Mouse (Mus musculus): ENCODE measurements around the gene Mfsd14a. TPM values are rescaled to one million over a fixed set of nuclear protein-coding genes. Genes with fewer than 3 reads are reported as not detected.
"Not testable (repeated sequence)": the region's sequence is repeated elsewhere in the genome, so short reads cannot be mapped to it uniquely, and the experiment has no call there.

The Mfsd14a gene
- polyA plus RNA-seq, 1 experiment from 2014 or later: 78.5 TPM

GRCm38 (mm10) chr3:116681160-116681559, 18.7 kb upstream of the Mfsd14a start, which contains the start of gene Gm43191:
Gm43191 (minus strand) TSS chr3:116681260.
- Histone ChIP-seq H3K27me3 (no peaks in the 10 kb centered on the region), H3K4me3 (no peak within 1 kb of the TSS), H3K9me3 (no peaks in the 10 kb centered on the region), H3K9ac (no peak within 1 kb of the TSS), H3K27ac (no peak within 1 kb of the TSS), H3K36me3 (peaks cover 14% of the 10 kb centered on the region), H3K4me2 (no peak within 1 kb of the TSS), H3K4me1 (no peaks in the 10 kb centered on the region)
- ATAC-seq (ENCODE audit: insufficient number of reproducible peaks, insufficient read depth, low FRiP score, low TSS enrichment, low read depth): no peak
- 89% methylated on average over 1 of the region's 1 CpGs for WGBS

GRCm38 (mm10) chr3:116664281-116664680, 1.8 kb upstream of the Mfsd14a start:
- H3K4me1 ChIP-seq: peaks cover 18% of the 10 kb centered on the region
- H3K4me2 ChIP-seq; ATAC-seq (ENCODE audit: insufficient number of reproducible peaks, insufficient read depth, low FRiP score, low TSS enrichment, low read depth); H3K27me3 ChIP-seq; H3K27ac ChIP-seq; H3K9me3 ChIP-seq; H3K9ac ChIP-seq; H3K4me3 ChIP-seq; H3K36me3 ChIP-seq: not testable (repeated sequence)
- 88% methylated on average over 9 of the region's 9 CpGs for WGBS

- Histone ChIP-seq H3K9me3 (no peaks in the 10 kb centered on the region), H3K27me3 (no peaks in the 10 kb centered on the region), H3K4me2 (peak overlapping the region; percentile 64), H3K4me3 (peak overlapping the region; percentile 96), H3K27ac (peak overlapping the region; percentile 93), H3K36me3 (no peaks in the 10 kb centered on the region), H3K9ac (peak overlapping the region; percentile 98), H3K4me1 (peaks cover 32% of the 10 kb centered on the region)
- under 1% methylated on average over 68 of the region's 68 CpGs for WGBS
- ATAC-seq (ENCODE audit: insufficient number of reproducible peaks, insufficient read depth, low FRiP score, low TSS enrichment, low read depth): peak; percentile 80
These were observed 535 bp downstream of the Mfsd14a start for GRCm38 (mm10) chr3:116661870-116662414.

DNA sequence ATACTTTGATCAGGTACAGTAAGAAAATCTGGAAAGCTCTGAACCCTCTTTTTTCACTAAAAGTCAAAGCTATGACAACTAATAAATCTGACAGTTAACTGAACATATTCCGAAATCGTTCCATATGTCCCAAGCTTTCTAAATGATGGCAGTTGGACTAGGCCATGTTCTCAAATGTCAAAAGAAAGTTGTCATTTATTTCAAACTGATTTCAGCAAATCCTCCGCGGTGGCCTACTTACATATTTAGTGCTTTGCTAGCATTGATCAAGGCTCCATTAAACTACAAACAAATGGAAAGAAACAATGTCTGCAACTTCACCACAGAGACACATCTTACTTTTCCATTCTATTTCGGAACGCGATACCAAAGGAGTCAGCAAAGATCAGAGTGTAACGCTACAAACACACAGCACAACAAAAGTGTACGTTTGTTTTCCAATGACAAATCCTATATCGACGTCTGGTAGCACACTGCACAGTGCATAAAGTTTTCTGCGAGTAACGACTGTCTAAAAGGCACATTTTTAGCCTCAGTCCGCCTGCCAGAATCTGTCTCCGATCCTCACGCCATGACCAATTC, 1.1 kb downstream of the Mfsd14a start:
- 2% methylated on average over 16 of the region's 16 CpGs for WGBS
- peak overlapping the region; percentile 96 for H3K4me3 ChIP-seq
- H3K4me2 ChIP-seq: peak overlapping the region; percentile 64
- no peaks in the 10 kb centered on the region for H3K36me3 ChIP-seq
- H3K27me3 ChIP-seq: no peaks in the 10 kb centered on the region
- no peak for ATAC-seq (ENCODE audit: insufficient number of reproducible peaks, insufficient read depth, low FRiP score, low TSS enrichment, low read depth)
- H3K27ac ChIP-seq: peak overlapping the region; percentile 93
- H3K9me3 ChIP-seq: no peaks in the 10 kb centered on the region
- peak overlapping the region; percentile 98 for H3K9ac ChIP-seq
- H3K4me1 ChIP-seq: peaks cover 33% of the 10 kb centered on the region

DNA sequence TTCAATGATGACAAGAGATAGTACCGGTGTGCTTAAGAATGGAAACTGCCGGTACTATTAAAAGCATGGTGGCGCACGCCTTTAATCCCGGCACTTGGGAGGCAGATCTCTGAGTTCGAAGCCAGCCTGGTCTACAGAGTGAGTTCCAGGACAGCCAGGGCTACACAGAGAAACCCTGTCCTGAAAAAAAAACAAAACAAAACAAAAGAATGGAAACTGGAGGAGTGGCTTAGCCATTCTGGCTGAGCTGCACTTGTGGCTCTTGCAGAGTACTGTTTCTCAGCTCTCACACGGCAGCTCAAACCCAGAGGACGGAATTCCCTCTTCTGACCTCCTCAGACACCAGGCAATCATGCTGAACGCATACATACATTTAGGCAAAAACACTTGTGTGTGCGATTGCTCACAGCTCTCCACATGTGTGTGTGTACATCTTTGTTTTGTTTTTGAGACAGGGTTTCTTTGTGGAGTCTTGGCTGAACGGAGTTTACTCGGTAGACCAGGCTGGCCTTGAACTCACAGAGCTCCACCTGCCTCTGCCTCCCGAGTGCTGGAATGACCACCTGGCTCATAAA, 2.5 kb downstream of the Mfsd14a start:
- H3K9me3 ChIP-seq: no peaks in the 10 kb centered on the region
- H3K4me2 ChIP-seq: peak overlapping the region; percentile 14; the same call in 1 of the 2 replicates
- no peaks in the 10 kb centered on the region for H3K36me3 ChIP-seq
- H3K4me1 ChIP-seq: peaks cover 33% of the 10 kb centered on the region
- WGBS: 81% methylated on average over 13 of the region's 13 CpGs
- H3K9ac ChIP-seq: no peak overlapping the region
- ATAC-seq (ENCODE audit: insufficient number of reproducible peaks, insufficient read depth, low FRiP score, low TSS enrichment, low read depth): no peak
- H3K27ac ChIP-seq: no peak overlapping the region
- no peaks in the 10 kb centered on the region for H3K27me3 ChIP-seq
- H3K4me3 ChIP-seq: no peak overlapping the region

GRCm38 (mm10) chr3:116658928-116659565, 3.4 kb downstream of the Mfsd14a start:
- 41% methylated on average over 15 of the region's 15 CpGs for WGBS
- no peaks in the 10 kb centered on the region for H3K36me3 ChIP-seq
- H3K4me2 ChIP-seq: 0 out of 2 replicates have a peak overlapping the region, but pooled peaks have one; percentile 18
- no peak overlapping the region for H3K4me3 ChIP-seq
- H3K4me1 ChIP-seq: peaks cover 33% of the 10 kb centered on the region
- no peaks in the 10 kb centered on the region for H3K27me3 ChIP-seq
- H3K27ac ChIP-seq: no peak overlapping the region
- no peak overlapping the region for H3K9ac ChIP-seq
- no peak for ATAC-seq (ENCODE audit: insufficient number of reproducible peaks, insufficient read depth, low FRiP score, low TSS enrichment, low read depth)
- no peaks in the 10 kb centered on the region for H3K9me3 ChIP-seq

GRCm38 (mm10) chr3:116656184-116656965, 6.1 kb downstream of the Mfsd14a start:
- no peak overlapping the region for H3K9ac ChIP-seq
- 83% methylated on average over 7 of the region's 7 CpGs for WGBS
- no peak overlapping the region for H3K4me2 ChIP-seq
- peaks cover 33% of the 10 kb centered on the region for H3K4me1 ChIP-seq
- H3K9me3 ChIP-seq: no peaks in the 10 kb centered on the region
- no peak for ATAC-seq (ENCODE audit: insufficient number of reproducible peaks, insufficient read depth, low FRiP score, low TSS enrichment, low read depth)
- no peak overlapping the region for H3K27ac ChIP-seq
- no peak overlapping the region for H3K4me3 ChIP-seq
- H3K36me3 ChIP-seq: no peaks in the 10 kb centered on the region
- no peaks in the 10 kb centered on the region for H3K27me3 ChIP-seq

DNA sequence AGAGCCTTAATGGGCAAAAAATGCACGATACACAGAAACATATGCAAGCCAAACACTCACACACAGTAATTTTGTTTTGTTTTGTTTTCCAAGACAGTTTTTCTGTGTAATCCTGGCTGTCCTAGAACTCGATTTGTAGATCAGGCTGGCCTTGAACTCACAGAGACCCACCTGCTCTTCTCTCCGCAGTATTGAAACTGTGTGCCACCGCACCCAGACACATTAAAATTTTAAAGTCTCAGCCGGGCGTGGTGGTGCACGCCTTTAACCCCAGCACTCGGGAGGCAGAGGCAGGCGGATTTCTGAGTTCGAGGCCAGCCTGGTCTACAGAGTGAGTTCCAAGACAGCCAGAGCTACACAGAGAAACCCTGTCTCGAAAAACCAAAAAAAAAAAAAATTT, 8.4 kb downstream of the Mfsd14a start:
- H3K4me2 ChIP-seq: not testable (repeated sequence)
- 96% methylated on average over 11 of the region's 11 CpGs for WGBS

GRCm38 (mm10) chr3:116653278-116653945, 9.1 kb downstream of the Mfsd14a start:
- ATAC-seq (ENCODE audit: insufficient number of reproducible peaks, insufficient read depth, low FRiP score, low TSS enrichment, low read depth): no peak
- H3K27me3 ChIP-seq: no peaks in the 10 kb centered on the region
- WGBS: 77% methylated on average over 5 of the region's 5 CpGs
- H3K4me2 ChIP-seq: no peak overlapping the region
- peaks cover 16% of the 10 kb centered on the region for H3K36me3 ChIP-seq
- H3K4me1 ChIP-seq: peaks cover 11% of the 10 kb centered on the region; the same call in 1 of the 2 replicates
- no peak overlapping the region for H3K27ac ChIP-seq
- no peak overlapping the region for H3K9ac ChIP-seq
- no peak overlapping the region for H3K4me3 ChIP-seq
- no peaks in the 10 kb centered on the region for H3K9me3 ChIP-seq

More for the DNA sequence above, 8.4 kb downstream of the Mfsd14a start:
- not testable (repeated sequence) for ATAC-seq (ENCODE audit: insufficient number of reproducible peaks, insufficient read depth, low FRiP score, low TSS enrichment, low read depth); H3K9me3 ChIP-seq; H3K27me3 ChIP-seq; H3K4me3 ChIP-seq; H3K9ac ChIP-seq; H3K27ac ChIP-seq
- Histone ChIP-seq H3K4me1 (peaks cover 15% of the 10 kb centered on the region), H3K36me3 (peaks cover 12% of the 10 kb centered on the region; the same call in 1 of the 2 replicates)

DNA sequence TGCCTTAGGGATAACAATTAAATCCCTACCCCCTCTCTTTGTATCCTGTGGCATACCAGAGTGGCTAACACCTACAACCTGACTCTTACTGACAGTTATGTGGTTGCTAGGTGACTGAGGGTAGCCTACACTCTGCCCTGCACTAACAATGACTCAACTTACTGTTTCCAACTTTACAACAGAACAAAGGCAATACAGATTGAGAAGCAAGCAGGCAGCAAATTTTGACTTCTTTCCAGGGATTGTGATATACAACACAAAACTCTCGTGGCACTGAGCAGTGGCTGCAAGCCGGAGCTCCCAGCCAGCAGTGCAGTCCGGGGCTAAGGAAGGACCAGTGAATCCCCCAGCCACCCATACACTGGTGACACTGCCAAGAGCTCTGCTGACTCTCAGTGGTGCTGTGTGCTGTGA, 10.4 kb downstream of the Mfsd14a start:
- 73% methylated on average over 3 of the region's 3 CpGs for WGBS
- H3K9me3 ChIP-seq: no peaks in the 10 kb centered on the region

DNA sequence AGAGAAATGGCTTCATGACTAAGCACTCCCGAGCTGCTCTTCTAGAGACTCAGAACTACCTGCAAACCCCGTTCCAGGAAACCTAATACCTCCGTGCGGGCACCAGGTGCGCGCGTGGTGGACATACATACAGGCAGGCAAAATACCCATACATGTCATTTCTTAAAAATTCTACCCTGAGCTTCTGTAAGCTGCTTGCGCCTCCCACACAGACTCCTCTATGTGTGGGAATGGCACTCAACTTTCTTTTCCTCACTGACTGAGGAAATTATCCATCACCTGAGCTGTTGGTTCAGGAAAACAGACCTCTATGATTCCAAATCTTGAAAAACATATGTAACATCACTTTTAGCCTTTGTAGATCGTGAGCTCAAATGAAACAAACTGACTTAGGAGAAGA, 11.8 kb downstream of the Mfsd14a start:
- Histone ChIP-seq H3K27ac (no peak overlapping the region), H3K4me1 (0 out of 2 replicates have a peak, but pooled peaks cover 2% of the 10 kb centered on the region), H3K36me3 (peaks cover 34% of the 10 kb centered on the region), H3K27me3 (no peaks in the 10 kb centered on the region), H3K4me2 (no peak overlapping the region), H3K9ac (no peak overlapping the region), H3K4me3 (no peak overlapping the region), H3K9me3 (no peaks in the 10 kb centered on the region)
- 93% methylated on average over 9 of the region's 9 CpGs for WGBS
- ATAC-seq (ENCODE audit: insufficient number of reproducible peaks, insufficient read depth, low FRiP score, low TSS enrichment, low read depth): no peak

More for the DNA sequence above, 10.4 kb downstream of the Mfsd14a start:
- no peak for ATAC-seq (ENCODE audit: insufficient number of reproducible peaks, insufficient read depth, low FRiP score, low TSS enrichment, low read depth)
- Histone ChIP-seq H3K4me2 (no peak overlapping the region), H3K4me3 (no peak overlapping the region), H3K27me3 (no peaks in the 10 kb centered on the region), H3K36me3 (peaks cover 21% of the 10 kb centered on the region), H3K27ac (no peak overlapping the region), H3K9ac (no peak overlapping the region), H3K4me1 (0 out of 2 replicates have a peak, but pooled peaks cover 4% of the 10 kb centered on the region)

Data from embryonic facial prominence, embryonic 13.5 days (tissue).